Mouse (Mus musculus): ENCODE measurements around the gene Gm45233. TPM values are rescaled to one million over a fixed set of nuclear protein-coding genes. Genes with fewer than 3 reads are reported as not detected.

Gm45233 gene
- polyA plus RNA-seq, 1 experiment from 2014 or later, result not detected

DNA sequence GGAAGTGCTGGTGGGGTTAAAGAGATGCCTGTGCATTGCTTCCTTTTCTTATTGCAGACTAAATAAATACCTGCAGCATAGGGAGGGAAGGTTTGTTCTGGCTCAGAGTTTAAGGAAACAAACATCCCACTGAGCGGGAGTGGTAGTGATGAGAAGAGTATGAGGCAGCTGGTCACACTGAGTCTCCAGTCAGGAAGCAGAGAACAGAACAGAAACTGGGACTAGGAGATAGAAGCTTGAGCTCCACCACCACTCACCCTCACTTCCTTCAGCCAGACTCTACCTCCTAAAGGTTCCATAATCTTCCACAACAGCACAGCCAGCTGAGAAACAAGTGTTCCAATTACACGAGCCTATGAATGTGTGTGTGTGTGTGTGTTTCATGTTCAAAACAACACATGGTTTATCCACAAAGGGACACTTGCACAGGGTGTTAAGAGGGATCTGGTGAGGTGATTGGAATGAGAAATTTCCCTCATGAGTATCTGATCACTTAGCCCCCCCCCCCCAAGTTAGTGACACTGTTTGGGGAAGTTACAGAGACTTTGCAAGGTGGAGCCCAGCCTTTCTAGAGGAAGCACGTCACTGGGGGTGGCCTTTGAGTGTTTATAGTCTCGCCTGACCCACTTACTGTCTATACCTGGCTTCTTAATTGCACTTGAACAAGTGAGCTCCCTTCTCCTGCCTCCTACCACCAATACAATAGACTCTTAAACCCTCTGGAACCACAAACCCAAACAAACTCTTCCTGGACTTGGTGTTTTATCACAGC, 68.0 kb downstream of the Gm45233 start:
- Histone ChIP-seq H3K4me1 (ENCODE audit: insufficient read depth) (no peaks in the 10 kb centered on the region), H3K27ac (ENCODE audit: low read depth) (no peak overlapping the region), H3K4me3 (ENCODE audit: low read depth, low read length) (no peak overlapping the region), H3K4me2 (ENCODE audit: low read depth, low read length) (no peak overlapping the region), H3K9ac (replicated peaks) (no peak overlapping the region), H3K9me3 (ENCODE audit: low read length) (no peaks in the 10 kb centered on the region), H3K36me3 (replicated peaks; ENCODE audit: insufficient read depth, low read length) (no peaks in the 10 kb centered on the region), H3K27me3 (ENCODE audit: insufficient read depth, low read length) (no peaks in the 10 kb centered on the region)
- TF ChIP-seq CTCF (IDR thresholded peaks at IDR 0.05; ENCODE audit: low read depth) (no peak), EP300 (IDR thresholded peaks at IDR 0.05; ENCODE audit: low read depth) (no peak)
- 28% methylated on average over 4 of the region's 4 CpGs for WGBS (ENCODE audit: insufficient replicate concordance)
- no peak for DNase-seq
- ATAC-seq, result no peak

GRCm38 (mm10) chr7:43512519-43512918, 68.6 kb downstream of the Gm45233 start:
- no peaks in the 10 kb centered on the region for H3K36me3 ChIP-seq (replicated peaks; ENCODE audit: insufficient read depth, low read length)
- no peak for TF ChIP-seq CTCF (IDR thresholded peaks at IDR 0.05; ENCODE audit: low read depth)
- no peak for TF ChIP-seq EP300 (IDR thresholded peaks at IDR 0.05; ENCODE audit: low read depth)
- no peaks in the 10 kb centered on the region for H3K4me1 ChIP-seq (ENCODE audit: insufficient read depth)
- ATAC-seq, result no peak
- H3K27ac ChIP-seq (ENCODE audit: low read depth), result no peak overlapping the region
- no peak overlapping the region for H3K4me2 ChIP-seq (ENCODE audit: low read depth, low read length)
- DNase-seq, result no peak
- H3K9me3 ChIP-seq (ENCODE audit: low read length), result no peaks in the 10 kb centered on the region
- H3K4me3 ChIP-seq (ENCODE audit: low read depth, low read length), result no peak overlapping the region
- WGBS (ENCODE audit: insufficient replicate concordance), result 66% methylated on average over 4 of the region's 4 CpGs
- H3K27me3 ChIP-seq (ENCODE audit: insufficient read depth, low read length), result no peaks in the 10 kb centered on the region
- H3K9ac ChIP-seq (replicated peaks), result no peak overlapping the region

Small RNA genes within 50 kb of the gene (microRNA-seq; reads per million reads assigned to microRNA genes)
- gene Mir7051, result 1.6 reads per million

Other genes starting within 250 kb of the Gm45233 start
- 3.9 and 4.1 TPM in 2 replicates for gene Zfp715, start 130.8 kb upstream of the Gm45233 start, polyA plus RNA-seq (2015; fragmentation: Nextera tagmentation; extraction: Ambion mirVana)
- gene Siglecf, start 92.8 kb upstream of the Gm45233 start, polyA plus RNA-seq (2015; fragmentation: Nextera tagmentation; extraction: Ambion mirVana), result 0.71 and 0.96 TPM in 2 replicates
- 2.9 and 3.5 TPM in 2 replicates for gene Siglecg, start 35.9 kb upstream of the Gm45233 start, polyA plus RNA-seq (2015; fragmentation: Nextera tagmentation; extraction: Ambion mirVana)
- not detected in 2 replicates for gene Lim2, start 16.5 kb upstream of the Gm45233 start, polyA plus RNA-seq (2015; fragmentation: Nextera tagmentation; extraction: Ambion mirVana)
- gene Nkg7, start 7.1 kb upstream of the Gm45233 start, polyA plus RNA-seq (2015; fragmentation: Nextera tagmentation; extraction: Ambion mirVana), result 12.6 and 16.2 TPM in 2 replicates
- 0.22 TPM in 1 of 2 replicates, not detected in the other for gene Cldnd2, start 3.3 kb upstream of the Gm45233 start, polyA plus RNA-seq (2015; fragmentation: Nextera tagmentation; extraction: Ambion mirVana)
- gene Etfb, start within 50 bp of the Gm45233 start, polyA plus RNA-seq (2015; fragmentation: Nextera tagmentation; extraction: Ambion mirVana), result 759 and 760 TPM in 2 replicates
- 0.70 and 1.4 TPM in 2 replicates for gene Vsig10l, start 19.0 kb downstream of the Gm45233 start, polyA plus RNA-seq (2015; fragmentation: Nextera tagmentation; extraction: Ambion mirVana)
- not detected in 2 replicates for gene Iglon5, start 45.9 kb downstream of the Gm45233 start, polyA plus RNA-seq (2015; fragmentation: Nextera tagmentation; extraction: Ambion mirVana)
- gene 4931406B18Rik, start 61.8 kb downstream of the Gm45233 start, polyA plus RNA-seq (2015; fragmentation: Nextera tagmentation; extraction: Ambion mirVana), result not detected in 2 replicates
- gene Cd33, start 100.3 kb downstream of the Gm45233 start, polyA plus RNA-seq (2015; fragmentation: Nextera tagmentation; extraction: Ambion mirVana), result 3.9 and 5.1 TPM in 2 replicates
- gene Zfp658, start 118.1 kb downstream of the Gm45233 start, polyA plus RNA-seq (2015; fragmentation: Nextera tagmentation; extraction: Ambion mirVana), result 0.14 and 0.26 TPM in 2 replicates
- gene Zfp719, start 135.5 kb downstream of the Gm45233 start, polyA plus RNA-seq (2015; fragmentation: Nextera tagmentation; extraction: Ambion mirVana), result 1.3 TPM in 2 replicates
- gene Zfp819, start 163.0 kb downstream of the Gm45233 start, polyA plus RNA-seq (2015; fragmentation: Nextera tagmentation; extraction: Ambion mirVana), result not detected in 2 replicates
- gene Ceacam18, start 190.6 kb downstream of the Gm45233 start, polyA plus RNA-seq (2015; fragmentation: Nextera tagmentation; extraction: Ambion mirVana), result 0.14 TPM in 1 of 2 replicates, not detected in the other
- 5.1 and 5.8 TPM in 2 replicates for gene Siglece, start 216.0 kb downstream of the Gm45233 start, polyA plus RNA-seq (2015; fragmentation: Nextera tagmentation; extraction: Ambion mirVana)
- 3.2 and 4.5 TPM in 2 replicates for gene Ctu1, start 227.9 kb downstream of the Gm45233 start, polyA plus RNA-seq (2015; fragmentation: Nextera tagmentation; extraction: Ambion mirVana)
- gene Klk14, start 246.3 kb downstream of the Gm45233 start, polyA plus RNA-seq (2015; fragmentation: Nextera tagmentation; extraction: Ambion mirVana), result not detected in 2 replicates

All from liver, postnatal 0 days (tissue).